Mouse (Mus musculus): ENCODE results near the gene Snx9.

DNA sequence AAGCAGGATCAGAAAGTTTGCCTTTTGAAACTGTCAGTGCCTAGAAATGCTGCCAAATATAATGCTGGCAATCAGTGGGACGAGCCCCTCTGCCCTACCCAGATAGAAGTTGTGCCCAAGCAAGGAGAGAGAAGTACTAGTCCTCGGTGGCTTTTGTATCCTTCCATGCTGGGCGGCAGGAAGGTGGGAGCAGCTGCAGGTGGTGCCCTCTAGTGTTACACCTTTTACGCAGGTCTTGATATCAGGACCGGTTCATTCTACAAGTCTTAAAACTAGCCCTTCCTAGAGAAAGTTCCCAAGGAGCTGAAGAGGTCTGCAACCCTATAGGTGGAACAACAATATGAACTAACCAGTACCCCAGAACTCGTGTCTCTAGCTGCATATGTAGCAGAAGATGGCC, 139.7 kb downstream of the Snx9 start:
- no peak for TF ChIP-seq POLR2A (IDR thresholded peaks at IDR 0.05; ENCODE audit: insufficient read length, low read depth)
- no peak for TF ChIP-seq MYOG (IDR thresholded peaks at IDR 0.05; ENCODE audit: control insufficient read depth in 1 of 3, insufficient read depth in 1 of 3, insufficient read length in 2 of 3, low read depth in 2 of 3)
- no peak for TF ChIP-seq MYOD1 (IDR thresholded peaks at IDR 0.05; ENCODE audit: control insufficient read depth in 1 of 3, insufficient read length in 2 of 3, low read depth in 2 of 3)
- no peak for TF ChIP-seq REST (IDR thresholded peaks at IDR 0.05; ENCODE audit: insufficient read depth, insufficient read length)
- TF ChIP-seq TCF3 (IDR thresholded peaks at IDR 0.05; ENCODE audit: insufficient read length, low read depth), result no peak

All from myocyte (in vitro differentiated cells).